Mouse (Mus musculus) 416B (cell line): ENCODE results near the gene March8.
A peak's percentile ranks its signal among the peaks of the same experiment; 100 is the strongest.

Experiments used
- DNase-seq: peaks from one replicate; pipeline ENCODE4 v3.0.0; 2011; ENCODE audit warnings: low read depth

March8 gene

DNA sequence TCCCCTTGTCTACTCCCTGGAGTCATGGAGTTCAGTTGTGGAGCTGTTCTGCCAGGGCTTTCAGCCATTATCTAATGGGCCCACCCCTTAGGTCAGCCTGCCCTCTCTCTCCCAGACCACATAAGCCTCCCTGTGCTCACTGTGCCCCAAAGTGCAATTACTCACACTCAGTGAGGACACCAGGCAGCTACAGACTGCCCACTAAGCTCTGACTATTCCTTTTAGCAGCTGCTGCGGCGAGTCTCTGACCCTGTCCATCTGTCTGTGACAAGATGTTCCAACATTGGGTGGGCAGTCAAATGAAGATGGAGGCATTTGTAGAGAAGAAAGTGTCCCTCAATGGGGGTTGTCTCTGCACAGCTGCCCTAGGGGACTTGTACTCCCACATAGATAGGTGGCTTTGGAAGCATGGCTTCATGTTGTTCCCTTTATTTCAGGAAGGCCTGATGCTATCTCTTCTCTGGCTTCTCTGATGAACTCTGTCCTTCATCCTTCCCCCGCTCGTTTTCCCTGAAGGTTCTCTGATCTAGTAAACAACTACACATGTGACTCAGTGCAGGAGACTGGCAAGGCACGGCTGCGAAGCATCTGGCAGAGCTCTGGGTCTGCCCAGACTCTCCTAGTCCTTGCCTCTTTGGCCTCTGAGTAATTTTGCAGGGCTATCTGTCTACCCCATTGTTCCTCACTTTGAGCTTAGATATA, 70.3 kb downstream of the March8 start:
- peak; percentile 24 for DNase-seq

DNA sequence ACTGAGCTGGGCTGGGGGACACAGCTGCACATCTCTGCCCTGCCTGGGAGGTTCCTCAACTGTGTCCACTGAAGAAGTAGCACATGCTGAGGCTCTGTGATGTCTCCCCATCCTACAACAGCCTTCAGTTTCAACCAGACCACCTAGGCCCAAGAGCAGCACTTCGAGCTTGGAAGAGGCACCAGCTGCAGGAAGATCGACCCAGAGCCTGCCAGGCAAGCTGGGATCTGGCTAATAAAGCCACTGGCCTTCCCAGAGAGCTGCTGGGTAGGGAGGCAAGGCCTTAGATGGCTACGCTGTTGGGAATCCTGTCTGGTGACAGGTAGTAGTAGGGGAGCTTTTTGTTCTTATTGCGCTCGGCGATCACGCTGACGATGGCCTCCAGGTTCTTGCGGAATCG, 72.6 kb downstream of the March8 start:
- DNase-seq: no peak

DNA sequence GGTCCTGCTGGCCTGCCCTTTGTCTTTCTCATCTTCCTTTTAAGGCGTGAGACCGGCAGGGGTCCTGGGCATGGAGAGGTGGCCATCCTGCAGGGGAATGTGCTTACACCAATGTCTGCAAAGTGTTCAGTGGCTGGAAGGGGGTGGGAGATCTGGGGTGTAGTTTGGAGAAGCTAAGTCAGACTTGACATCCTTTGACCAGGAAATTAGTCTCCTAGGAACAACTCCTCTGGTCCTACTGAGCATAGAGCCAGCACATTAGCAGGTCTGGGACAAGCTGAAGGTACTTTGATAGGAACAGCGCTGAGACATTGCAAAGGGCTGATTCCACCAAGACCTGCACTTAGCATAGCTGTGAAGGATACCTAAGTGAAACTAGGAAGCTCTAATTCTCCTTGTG, 73.9 kb downstream of the March8 start:
- DNase-seq: no peak

DNA sequence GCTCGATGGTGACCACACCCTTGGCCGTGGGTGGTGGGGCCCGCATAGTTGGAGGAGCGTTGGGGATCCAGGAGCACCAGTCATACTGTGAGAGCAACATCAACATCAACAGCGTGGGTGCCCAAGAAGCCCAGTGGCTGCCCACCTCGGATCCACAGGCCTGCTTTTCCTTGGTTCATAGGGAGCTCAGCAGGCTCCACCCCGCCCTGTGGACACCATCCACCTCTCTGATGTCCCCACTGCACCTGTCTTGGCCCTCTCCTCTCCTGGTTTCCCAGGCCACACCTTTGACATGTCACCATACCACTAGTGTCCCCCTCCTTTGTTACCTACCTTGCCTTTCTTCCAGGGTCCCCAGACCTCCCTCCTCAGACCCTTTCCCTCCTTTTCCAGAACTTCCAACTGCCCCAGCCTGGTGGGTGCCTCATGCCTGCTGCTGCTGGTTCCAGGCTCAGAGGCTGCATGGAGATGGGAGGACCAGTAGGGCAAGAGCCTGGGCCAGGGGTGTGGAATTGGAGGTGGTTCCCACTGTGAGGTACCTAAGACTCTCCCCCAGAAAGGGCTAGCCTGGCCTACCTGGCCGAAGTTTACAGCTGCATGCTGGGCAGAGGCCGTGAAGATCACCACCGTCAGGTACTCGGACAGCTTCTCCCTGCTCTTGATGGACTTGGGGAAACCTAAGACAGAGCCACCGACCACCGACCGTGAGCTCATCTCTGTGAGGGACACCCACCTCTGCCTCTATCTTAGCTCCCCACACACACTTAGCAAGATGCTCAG, 74.9 kb downstream of the March8 start:
- DNase-seq: no peak

DNA sequence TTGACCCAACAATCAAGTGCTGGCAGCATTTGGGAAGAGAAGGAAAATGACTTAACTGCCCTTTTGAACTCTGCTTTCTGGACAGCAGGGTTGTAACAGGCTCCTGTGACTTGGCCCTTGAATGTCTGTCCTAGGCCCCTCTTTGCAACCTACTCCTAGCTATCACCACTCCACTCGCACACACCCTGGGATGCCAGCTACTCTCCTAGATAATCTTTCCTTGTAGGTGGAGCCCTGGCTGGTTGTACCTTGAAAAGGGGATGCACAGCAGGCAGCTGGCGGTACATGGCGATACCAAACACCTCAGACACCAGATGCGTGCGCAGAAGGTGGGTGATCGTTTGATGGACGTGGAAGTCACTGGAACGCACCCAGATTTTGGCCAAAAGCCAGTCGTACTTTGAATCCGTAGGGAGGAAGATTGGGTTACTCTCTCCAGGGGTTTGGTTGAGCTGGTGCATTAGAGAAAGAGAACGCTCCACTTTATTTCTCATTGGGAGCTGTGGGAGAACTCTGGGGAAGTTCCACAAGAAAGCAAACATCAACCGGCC, 77.4 kb downstream of the March8 start:
- no peak for DNase-seq

DNA sequence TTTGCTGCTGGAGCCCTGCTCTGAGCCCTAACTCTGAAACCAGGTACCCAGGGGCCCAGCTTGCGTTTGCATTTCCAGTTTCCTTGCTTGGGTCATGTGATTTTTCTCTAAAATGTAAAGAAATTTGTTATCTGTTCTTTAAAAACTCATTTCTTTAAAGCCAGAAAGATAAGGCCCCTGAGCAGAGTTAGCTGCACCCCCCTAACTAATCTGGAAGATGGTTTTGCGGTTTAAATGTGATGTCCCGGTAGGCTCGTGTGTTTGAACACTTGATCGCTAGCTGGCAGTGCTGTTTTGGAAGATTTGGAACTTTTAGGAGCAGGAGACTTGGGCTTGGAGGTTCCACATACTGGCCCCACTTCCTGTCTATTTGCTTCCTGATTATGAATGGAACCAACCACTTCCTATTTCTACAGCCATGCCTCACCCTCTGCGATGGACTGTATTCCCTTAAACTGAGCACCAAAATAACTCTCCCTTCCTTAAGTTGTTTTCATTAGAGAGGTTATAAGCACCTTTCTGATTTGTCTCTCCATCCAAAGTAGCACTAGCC, 78.3 kb downstream of the March8 start:
- DNase-seq: peak; percentile 58

DNA sequence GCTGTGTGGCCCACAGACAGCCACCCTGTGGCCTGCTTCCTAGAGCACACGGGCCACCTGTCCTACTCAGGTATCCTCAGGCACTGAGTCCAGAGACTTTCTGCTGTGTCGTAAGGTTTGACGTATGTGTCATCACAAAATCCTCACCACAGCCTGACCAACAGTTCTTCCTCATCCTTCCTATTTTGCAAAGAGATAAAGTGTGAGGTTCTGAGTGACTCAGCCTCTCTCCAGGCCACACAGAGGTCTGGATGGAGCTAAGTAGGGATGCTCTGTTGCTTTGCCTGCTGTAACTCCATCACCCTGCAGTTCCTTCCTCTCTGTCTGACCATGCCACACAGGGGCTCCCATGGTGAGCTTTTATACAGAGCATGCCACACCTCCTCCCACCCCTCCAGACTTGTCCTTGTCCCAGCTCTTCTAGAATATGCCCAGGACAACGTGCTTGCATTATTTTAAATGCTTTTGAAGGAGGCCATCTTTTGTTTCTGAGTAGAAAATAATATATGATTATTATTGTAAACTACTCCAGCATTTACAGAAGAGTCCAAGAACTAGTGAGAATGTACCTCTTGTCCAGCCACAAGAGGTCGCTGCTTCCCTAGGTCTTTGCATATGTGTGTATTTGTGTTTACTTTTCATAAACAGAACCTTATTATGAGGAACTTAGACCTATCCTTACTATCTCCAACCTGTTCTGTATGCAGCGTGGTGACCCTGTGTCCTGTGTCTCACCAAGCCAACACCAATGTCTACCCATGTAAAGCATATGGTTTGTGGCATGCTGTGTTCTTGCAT, 79.9 kb downstream of the March8 start:
- peak; percentile 96 for DNase-seq

DNA sequence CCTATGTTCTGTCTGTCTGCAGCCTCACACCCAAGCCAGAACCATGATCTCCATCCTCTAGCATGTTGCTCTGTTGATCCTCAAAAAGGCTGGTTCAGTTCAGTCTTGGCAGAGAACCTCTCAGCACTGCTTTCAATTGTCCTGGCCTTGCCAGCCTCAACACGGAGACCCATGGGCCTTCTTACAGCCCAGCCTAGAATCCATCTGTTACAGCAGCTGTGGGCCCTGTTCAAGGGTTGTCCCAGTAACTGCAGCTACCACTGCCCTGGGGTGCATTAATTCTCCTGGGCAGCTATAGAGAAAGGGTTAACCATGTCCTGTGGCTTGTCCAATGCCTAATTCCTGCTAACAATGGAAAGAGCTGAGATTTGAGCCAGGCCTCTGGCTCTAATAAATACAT, 80.7 kb downstream of the March8 start:
- DNase-seq: no peak

DNA sequence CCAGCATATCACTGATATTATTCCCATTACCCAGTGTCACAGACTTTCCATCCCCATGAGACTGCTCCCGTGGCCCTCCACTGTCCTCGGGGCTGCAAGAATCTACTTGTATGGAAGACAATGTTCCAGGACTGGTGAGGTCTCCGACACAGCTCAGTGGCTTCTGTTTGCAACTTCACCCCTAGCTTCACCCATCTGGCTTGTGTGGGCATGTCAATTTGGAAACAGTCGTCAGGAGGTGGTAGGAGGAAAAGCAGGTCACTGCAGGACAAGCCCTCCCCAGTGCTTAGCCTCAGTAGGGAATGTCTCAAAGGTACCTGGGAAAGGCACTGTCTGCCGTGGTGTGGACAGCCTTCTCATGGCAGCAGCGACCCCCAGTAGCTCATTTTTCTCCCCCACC, 81.9 kb downstream of the March8 start:
- DNase-seq: no peak

DNA sequence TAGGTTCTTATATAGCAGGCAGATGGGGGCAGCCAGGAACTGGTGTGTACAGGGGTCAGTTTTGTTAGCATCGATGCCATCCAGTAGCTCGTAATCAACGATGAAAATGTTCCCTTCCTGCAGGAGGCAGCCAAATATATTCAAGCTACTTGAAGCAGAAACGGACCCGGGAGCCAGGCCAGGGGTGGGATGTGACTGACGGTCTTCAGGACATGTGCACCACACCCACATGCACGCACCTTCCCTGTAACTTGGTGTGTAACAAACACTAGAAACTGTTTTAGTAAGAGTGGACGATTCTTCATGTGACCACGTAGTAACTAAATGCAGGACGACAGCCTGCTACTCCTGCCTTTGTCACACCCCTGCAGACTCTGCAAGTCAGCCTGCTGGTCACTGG, 82.4 kb downstream of the March8 start:
- no peak for DNase-seq

DNA sequence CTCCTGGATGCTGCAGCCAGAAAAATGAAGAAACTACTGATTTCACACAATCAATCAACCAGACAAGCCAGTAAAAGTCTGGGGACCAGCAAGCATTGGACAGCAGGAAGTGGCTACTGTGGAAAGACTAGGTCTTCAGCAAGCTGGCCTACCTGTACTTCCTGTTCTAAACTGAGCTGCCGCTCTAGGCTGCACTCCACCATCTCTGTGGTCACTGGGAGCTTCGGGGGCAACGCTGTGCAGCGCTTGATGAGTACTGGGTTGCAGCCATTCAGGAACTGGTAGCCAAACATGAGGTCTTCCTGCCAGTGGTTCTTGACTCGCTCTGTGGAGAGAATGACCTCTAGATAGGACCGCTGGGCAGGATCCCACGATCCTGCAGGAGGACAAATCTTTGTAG, 85.2 kb downstream of the March8 start:
- DNase-seq: peak; percentile 81

DNA sequence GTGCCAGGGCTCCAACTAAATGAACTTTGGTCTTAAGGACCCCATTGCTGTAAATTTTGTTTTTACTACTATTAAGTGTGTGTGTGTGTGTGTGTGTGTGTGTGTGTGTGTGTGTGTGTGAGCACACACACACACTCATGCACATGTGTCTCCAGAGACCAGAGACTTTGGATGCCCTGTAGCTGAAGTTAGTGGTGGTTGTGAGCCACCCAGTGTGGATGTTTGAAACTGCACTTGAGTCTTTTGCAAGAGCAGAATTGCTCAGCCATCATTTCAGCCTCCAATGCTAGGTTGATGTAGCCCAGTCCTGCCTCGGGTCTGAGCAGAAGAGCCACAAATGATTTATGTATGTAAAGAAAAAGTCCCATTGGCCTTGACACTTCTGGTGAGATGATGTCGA, 85.8 kb downstream of the March8 start:
- DNase-seq: peak; percentile 85

DNA sequence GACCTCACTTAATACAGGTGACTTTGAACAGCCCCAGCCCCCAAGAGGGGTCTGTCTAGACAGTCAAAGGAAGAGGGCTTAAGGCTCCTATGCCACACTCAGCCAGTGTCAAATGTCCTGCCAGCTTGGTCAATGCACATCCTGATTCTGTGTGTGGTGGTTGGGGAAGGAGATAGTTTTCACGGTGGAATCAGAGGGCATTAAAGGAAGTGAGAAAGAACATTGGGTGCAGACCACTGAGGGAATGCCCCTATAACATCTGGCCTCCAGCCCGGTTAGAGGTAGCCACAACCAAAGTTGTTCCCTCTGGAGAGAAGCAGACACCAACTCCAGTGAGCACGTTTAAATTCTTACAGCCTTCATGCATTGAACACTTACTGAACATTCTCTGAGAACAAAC, 89.7 kb downstream of the March8 start:
- DNase-seq: no peak

DNA sequence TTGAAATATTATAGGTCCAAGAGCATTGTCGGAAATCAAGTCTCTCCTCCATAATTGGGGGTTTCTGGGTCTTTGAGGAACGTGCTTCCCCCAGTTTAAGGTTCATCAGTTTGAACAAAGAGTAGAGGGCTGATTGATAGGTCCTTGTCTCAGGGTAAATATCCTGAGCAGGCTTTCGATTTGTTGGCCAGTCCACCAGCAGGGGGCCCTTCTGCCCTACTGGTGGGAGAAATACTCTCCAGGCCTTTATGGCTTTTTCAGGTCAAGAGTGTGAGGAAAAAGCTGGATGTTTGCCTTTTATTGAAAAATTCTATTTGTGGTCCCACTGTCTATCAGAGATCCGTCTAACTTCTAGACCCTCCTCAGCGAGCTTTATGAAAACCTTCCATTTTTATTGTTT, 90.5 kb downstream of the March8 start:
- peak; percentile 71 for DNase-seq

DNA sequence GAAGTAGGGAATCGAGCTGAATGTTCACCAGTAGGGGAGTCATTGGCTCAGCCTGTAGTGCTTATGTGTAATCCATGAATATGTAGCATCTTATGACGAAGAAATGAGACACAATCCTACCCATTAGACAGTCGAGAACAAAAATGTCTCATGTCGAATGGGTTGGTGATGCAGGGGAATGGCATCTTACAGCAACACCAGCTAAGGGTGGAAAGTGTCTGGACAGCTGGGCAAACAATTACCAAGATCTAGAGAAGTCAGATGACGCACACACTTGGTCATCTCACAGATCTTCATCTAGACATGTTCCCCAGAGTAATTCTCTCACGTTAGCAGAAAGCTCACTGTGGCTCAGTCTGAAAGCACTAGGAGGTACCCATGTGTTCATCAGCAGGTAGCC, 101.0 kb downstream of the March8 start:
- DNase-seq: no peak

DNA sequence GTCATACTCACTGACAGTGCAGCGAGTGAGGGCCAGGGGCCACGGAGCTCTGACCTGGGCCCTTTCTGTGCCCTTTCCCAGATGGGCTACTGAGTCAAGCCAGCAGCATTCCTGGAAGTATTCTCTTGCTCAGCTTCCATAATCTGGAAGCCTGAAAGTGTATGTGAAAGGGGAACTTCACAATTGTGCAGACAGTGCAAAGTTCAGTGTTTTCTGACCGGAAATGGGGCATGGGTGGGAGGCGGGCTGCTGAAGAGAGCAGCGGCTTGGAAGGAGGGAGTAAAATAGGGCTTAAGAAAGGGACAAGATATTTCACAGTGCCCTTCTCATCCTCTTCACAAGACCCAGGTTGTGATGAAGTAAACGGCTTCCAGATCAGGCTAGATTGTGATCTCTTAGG, 101.7 kb downstream of the March8 start:
- no peak for DNase-seq

DNA sequence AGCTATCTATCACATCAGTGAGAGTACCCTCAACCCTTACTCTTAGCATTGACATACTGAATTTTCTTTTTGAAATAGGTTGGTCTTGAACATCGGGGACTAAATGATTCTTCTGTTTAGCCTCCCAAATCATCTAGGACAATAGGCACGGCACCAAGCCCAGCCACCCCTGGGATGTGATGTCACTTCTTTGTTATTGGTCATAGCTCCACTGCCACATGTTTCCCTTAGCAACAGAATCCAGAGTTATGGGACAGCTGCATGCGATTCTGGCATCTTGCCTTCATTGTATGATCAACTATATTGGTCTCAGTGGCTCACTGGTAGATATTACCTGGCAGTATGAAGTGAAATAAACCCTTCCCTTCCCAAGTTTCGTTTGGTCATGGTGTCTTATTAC, 102.6 kb downstream of the March8 start:
- no peak for DNase-seq

DNA sequence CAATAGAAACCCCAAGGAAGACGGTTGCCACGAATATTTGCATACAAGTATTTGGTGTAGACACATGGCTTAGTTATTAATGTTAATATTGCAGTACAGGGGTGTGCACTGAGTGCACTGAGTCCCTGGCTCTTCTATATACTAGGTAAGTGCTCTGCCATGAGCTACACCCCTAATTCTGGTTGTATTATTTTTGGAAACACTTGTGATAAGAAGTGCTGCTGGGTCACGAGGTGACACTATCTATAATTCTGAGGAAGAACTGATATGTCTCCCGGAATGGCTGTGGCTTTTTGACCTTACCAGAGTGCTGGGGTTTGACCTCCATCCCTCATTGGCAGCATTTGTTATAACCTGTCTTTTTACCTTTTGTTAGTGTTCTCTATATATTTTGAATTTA, 103.0 kb downstream of the March8 start:
- no peak for DNase-seq

DNA sequence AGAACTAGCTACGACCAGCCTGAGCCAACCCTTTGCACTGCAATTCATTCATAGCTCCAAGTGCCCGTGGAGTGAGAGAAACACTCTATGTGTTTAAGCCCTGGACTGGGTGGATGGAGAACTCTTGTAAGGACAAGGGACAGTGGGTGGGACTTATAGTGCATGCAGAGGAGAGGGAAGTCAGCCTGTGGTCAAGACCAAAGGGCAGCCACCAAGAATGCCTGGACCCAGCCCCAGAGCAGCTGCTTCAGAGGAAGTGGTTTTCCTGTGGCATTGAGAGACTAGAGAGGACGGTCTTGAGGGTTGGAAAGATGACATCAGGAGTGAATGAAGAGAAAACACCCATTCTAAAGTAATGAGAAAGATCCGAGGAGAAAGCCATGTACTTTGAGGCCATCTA, 118.0 kb downstream of the March8 start:
- peak; percentile 98 for DNase-seq

DNA sequence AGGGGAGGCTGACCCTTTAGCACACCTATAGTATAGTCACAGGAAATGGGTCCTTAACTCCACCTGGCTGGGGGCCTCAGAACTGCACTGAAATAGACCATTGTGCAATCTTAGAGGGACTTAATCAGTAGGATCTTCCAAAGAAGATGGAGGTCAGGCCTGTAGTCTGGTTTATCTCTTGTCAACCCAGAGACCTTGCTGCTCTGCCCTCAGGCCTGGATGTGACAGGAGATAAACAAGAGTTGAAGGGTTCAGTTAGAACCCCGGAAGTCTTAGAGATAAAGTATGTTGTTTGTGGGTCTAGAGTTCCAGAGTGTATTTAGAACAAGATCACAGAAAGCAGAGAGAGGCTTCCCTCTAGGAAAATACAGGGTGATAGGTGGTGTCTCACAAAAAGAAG, 118.7 kb downstream of the March8 start:
- peak; percentile 84 for DNase-seq

DNA sequence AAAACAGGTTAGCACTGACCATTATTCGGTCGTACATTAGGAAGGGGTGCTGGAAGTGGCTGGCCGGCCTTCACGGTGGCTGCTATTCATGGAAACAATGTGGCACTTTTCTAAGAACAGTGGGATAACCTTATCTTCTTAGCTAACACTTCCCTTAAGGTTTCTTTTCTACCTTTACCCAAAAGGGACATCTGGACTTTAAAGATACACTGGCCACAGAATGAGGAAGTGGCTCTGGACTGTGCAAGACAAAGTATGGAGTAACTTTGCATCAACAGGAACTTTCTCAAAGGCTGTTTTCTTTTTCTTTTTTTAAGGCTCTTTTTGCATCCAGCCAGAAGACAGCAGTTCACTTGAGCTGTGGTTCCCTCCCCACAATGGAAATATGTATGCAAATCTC, 120.9 kb downstream of the March8 start:
- DNase-seq: peak; percentile 92
